Mouse (Mus musculus) neutrophil, adult 5-6 weeks (primary cell): ENCODE data around the gene Tbc1d1. TPM values are rescaled to one million over a fixed set of nuclear protein-coding genes. Genes with fewer than 3 reads are reported as not detected.

Experiments used
- ATAC-seq: fragments of 151-379, 151-347 bp; 2 replicates; pipeline ENCODE4 v1.8.0; 2017; ENCODE audit warnings: mild to moderate bottlenecking, moderate TSS enrichment; ENCODE audit not compliant: insufficient number of reproducible peaks, poor library complexity, low FRiP score, severe bottlenecking; ENCODE audit errors: extremely low read depth
- total RNA-seq: library from RNA; stranded (forward); fragments of 200-1000 nt; gene quantifications from 2 replicates; pipeline ENCODE4 v1.2.3, GENCODE M21; 2017

The Tbc1d1 gene
- total RNA-seq, 1 experiment from 2014 or later = 89.8 TPM

DNA sequence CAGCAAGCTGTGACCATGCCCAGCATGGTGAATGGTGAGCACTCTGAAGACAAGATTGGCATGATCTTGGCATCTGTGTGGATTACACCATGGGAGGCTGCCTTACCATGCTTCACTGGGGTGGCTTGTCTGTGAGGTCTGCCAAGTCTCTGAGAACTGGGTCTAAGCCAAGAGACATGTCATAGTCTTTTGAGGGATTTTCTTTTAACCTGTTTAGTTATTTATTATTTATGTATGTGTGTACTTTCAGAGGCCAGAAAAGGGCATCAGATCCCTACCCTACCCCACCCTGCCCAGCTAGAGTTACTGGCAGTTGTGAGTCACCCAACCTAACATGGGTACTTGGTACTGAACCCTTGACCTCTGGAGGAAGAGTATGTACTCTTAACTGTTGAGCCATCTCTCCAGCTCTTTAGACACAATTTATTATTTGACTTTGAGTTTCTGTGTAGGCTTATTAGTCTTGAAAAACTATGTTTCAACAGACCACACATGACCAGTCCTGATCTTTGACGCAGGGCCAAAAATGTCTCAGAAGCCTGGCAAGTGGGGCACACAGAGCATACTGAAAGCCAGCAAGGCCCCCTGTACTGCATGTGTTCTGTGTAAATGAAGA, 40.3 kb downstream of the Tbc1d1 start:
- ATAC-seq = no peak

DNA sequence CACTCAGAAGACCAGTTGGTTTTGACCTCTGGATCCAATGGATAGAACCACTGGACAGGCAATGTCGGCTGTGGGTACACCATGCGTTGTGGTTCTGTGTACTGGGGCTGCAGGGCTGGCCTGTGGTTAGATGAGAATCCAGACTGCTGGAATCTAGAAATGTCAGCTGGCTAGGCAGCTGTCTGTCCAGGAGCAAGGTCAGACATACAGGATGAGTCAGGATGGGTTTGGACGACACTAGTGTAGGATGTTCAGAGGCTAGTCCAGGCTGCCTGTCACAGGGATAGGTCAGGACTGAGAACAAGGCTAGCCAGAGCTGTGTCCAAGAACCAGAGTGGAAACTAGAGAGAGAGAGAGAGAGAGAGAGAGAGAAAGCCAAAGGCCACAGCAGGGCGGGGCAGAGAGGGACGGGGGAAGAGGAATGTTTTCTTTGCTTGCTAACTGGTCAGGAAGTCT, 40.8 kb downstream of the Tbc1d1 start:
- no peak for ATAC-seq

DNA sequence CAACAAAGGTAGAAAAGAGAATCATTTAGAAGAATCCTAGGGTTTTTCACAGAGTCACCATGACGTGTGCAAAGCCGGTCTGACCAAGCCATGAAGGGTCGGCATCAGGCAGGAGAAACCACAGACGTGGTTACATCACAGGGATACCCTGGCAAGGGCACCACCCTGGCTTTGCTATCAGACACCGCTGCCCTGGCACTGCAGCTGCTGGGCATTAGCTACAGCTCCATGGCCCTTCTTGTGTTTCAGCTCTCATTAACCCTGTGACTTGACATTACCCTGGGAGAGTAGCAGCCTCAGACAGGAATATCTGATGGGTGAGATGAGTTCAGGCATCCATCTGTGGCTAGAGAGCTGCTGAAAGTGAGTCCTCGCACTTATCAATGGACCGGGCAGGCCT, 42.5 kb downstream of the Tbc1d1 start:
- no peak for ATAC-seq

DNA sequence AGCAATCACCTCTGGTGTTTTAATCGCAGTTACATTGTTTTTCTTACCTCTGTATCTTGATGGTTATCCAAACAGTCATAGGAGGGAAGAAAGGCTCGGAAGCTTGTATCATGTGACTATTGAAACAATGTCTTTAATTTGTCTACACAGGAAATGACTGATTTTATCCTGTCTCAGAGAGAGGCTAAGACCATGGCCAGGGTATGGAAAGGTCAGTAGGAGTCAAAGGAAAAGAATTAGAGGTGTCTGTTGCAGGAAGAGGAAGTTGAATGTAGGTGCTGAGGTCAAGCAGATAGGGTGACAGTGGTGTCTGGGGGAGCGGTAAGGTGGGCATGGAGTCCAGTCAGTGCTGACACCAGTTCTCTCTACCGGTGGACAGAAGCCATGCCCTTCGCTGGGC, 45.0 kb downstream of the Tbc1d1 start:
- ATAC-seq = no peak

DNA sequence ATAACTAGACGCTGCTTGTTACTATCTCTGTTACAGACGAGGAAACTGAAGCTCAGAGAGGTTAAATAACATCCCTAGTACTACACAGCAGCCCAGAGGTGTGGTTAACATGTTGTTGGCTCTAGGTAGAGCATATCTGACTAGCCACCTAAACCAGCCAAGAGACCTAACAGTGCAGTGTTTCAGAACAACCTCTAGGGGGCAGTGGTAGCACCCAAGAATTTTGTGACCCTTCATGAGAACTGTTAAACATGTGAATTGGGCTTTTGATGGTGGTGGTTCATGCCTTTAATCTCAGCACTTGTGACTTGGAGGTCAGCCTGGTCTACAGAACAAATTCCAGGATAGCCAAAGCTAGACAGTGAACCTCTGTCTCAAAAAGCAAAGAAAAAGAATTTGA, 46.2 kb downstream of the Tbc1d1 start:
- ATAC-seq = peak; percentile 72

DNA sequence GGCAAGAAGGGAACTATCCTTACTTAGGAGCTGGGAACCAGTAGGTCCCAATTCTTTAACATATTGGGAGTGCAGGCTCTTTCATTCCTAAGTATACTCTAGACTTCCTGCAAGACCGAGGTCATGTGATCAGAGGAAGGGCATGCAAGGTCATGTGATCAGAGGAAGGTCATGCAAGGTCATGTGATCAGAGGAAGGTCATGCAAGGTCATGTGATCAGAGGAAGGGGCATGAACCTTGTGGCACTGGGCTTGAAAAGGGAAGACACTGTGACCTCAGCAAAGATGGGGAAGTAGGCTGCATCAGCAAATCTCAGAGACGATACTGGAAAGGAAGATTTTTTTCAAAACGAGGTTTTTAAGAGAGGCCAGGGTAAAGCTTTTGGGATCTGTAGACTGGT, 49.5 kb downstream of the Tbc1d1 start:
- ATAC-seq = peak; percentile 90

DNA sequence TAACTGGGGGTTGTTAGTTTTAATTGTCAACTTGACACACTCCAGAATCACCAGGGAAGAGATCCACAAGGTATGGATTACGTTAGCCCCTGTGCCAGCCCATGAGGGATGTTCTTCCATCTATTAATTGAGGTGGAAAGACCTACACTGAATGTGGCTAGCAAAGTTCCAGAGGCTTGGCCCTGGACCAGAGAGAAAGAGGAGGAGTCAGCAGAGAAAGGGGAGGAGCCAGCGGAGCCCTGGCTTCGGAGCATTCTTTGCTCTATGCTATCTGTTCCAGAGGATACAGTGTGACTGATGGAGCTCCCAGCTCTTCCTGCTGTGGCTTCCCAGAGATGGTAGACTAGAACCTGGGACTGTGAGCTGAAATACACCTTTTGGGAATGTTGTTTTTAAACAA, 50.3 kb downstream of the Tbc1d1 start:
- no peak for ATAC-seq

DNA sequence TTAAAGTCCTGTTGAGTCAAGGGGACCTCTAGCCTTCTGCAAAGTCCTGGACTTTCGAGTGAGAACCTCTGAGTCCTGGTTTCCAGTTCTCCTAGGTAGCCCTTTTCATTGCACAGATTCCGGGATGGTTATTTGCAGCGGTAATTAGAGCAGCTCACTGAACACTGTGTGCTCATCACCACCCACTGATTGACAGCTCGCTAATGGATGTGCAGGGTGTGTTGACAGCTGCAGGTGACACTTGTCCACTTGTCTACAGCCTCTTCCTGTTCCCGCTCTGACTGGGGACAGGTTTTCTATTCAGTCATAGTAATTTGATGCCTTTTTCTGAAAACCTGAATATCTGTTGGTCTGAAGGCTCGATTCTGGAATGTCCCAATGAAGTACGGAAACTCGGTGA, 50.8 kb downstream of the Tbc1d1 start:
- ATAC-seq = no peak

DNA sequence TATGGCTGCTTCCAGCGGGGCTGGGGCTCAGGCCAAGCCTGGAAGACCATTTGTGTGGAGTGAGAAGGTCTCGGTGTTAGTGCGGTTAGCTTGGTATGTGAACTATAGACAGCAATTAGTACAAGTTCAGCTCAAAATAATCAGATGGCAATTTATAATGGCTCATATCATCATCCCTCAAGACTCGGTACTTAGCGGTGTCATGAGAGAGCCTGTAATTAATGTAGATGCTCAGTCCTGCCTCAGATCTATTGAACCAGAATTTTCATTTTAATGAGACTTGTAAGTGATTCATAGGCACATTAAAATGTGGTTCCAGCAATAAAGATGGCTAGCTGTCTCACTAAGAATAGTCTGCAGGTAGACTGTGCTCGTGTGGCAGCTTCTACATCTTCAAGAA, 51.7 kb downstream of the Tbc1d1 start:
- no peak for ATAC-seq

DNA sequence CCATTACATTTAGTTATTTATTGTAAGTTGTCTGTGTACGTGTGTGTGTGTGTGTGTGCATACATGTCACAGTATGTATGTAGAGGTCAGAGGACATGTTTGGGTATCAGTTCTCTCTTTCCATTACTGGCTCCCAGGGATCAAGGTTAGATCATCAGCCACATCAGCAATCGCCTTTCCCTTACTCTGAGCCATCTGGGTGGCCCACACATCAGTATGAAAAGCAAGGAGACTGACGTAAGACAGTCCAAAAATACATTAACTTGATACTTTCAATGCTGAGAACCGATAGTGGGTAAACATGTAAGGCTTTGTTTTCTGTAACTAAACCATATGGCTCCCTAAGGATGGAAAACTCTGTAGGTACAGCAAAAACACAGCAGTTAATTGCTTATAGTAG, 54.7 kb downstream of the Tbc1d1 start:
- ATAC-seq = no peak

DNA sequence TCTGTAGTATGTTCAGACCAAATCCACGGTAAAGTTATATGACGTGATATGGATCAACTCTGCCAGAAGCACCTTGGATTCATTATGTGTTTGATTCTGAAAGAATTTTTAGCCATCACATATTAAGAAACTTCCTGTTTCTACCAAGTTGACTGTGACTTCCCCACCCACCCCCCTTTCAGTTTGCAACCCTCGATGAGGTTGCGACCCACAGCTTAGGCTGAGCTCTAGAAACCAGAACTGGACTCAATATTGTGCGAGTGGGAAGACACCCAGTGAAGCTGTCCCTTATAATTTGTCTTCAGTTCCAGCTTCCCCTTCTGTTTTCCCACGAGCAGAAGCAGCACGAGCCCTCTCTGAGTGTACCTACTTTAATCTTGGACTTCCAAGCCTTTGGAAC, 55.2 kb downstream of the Tbc1d1 start:
- peak; percentile 64 for ATAC-seq

DNA sequence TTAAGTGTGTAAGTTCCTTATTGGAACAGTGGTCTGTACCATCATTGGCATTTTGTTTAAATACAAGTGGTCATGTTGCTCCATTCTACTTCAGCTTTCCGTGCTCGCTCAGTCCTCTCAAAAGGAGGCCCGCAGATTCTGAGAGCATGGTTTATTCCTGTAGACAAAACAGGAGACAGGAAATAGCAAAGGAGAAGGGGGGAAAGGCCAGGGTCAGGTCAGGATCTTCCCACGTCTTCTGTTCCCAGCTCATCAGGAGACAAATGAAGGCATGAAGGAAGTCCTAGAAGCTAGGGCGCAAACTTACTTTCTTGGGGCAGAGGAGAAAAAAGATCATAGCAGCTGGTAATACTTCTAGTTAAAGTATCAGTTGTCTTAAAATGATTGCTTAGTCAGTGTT, 56.1 kb downstream of the Tbc1d1 start:
- no peak for ATAC-seq

DNA sequence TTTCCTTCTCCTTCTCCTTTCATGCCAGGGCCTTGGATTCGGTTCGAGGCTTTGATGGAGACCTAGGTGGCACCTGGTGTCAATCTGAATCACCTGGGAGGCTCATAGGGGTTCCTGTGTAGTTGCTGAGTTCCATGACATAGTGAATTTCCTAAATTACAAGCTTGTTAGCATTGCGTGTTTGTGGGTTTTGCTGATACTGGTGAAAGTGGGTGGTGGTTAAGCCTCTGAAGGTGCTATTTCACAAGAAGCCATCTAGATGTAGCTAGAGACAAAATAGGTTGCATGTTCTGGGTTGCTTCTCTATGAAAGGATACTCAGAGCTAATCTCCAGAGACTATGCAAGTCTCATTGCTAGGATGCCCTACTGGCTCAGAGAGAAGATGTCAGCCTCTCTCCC, 56.5 kb downstream of the Tbc1d1 start:
- ATAC-seq = peak; percentile 40

DNA sequence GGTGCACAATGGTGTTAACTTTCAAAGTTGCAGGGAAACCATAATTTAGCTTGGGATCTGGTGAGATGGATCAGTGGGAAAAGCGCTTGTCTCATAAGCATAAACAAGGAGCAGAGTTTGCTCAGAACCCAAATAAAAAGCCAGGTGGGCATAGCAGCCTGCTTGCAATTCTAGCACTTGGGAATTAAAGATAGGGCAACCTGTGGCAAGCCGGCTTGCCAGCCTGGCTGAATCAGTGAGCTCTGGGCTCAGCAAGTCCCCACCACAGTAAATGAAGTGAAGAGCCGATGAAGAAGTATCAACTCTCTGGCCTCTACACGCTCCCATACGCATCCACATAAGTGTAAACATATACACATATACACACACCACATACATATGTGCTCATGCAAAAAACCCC, 59.7 kb downstream of the Tbc1d1 start:
- no peak for ATAC-seq

DNA sequence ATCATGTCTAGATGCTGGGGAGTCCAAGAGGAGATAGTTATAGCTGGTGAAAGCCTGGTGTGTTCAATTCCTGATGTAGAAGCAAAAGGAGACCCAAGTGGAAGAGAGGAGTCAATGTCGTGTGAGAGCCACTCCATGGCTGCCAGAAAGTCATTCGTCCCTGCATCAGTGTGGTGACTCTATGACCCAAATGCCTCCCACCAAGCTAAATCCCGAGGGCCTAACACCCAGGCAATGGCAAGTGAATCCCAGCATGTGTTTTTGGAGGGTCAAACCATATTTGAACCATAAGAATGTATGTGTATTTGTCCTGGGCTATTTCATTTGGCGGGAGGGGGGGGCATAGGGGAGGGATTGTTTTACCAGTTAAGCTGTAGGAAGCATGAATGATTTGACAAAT, 60.2 kb downstream of the Tbc1d1 start:
- ATAC-seq = no peak

DNA sequence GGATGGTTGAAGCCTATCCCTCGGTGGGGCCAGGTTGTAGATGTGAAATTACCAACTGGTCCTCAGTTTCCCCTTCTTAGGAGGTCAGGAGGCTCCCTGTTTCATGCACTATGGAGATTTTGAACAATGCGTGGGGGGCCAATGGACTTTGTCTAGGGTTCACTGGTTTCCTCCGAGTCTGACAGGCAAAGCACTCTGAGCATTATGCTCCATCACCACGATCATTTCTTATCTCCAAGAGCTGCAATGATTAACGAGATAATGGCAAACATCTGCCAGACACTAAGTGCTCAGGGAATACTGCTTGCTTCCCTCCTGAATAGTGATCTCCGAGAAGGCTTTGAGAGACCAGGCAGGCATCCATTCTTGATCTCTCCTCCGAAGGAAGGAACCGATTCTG, 61.2 kb downstream of the Tbc1d1 start:
- no peak for ATAC-seq

DNA sequence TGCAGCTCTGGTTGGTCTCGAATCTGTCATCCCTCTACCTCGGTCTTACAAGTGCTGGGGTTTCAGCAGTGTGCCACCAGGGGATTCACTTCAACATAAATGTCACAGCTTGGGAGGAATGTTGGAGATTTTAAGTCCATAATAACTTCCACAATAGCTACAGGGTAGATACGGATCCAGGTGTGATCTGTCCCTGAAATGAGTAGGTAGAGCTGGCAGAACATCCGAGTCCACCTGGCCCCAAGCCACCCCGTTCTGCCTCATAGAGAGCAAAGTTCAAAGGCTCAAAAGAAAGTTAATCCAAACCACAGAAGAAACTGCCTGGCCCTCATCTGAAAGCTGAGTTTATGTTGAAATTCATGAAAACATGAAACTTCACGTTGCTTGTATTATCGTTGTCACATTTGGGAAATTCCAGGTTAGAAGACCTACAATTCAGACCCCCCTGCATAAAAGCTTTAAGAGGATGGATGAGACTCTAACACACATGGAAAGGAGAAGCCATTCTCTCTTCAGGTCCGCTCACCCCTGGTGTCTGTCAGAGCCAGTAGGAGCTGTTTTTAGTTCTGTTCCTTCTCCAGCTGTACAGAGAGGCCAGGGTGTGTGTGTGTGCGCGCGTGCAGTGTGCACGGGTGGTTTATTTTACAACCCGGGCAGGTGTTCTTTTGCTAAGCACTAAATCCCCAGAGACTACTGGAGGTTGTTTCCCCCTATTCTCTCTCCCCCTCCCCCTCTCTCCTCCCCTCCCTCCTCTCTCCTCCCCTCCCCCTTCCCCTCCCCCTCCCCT, 61.9 kb downstream of the Tbc1d1 start:
- ATAC-seq = peak; percentile 79

DNA sequence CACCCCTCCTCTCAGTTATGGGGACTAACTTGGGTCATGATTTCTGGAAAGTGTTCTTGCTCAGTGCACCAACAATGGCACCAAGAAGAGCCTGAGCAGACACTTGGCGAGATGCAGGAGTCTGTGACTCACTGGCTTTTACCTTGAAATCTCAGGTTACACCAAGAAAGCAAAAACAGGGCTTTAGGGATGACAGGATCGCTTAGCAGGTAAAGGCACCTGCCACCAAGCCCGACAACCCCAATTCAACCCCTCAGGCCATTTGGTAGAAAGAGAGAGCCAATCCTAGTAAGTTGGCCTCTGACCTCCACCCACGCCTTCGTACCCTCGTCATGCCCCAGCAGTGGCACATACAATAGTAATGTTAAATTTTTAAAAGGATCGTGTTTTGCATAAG, 62.5 kb downstream of the Tbc1d1 start:
- no peak for ATAC-seq

DNA sequence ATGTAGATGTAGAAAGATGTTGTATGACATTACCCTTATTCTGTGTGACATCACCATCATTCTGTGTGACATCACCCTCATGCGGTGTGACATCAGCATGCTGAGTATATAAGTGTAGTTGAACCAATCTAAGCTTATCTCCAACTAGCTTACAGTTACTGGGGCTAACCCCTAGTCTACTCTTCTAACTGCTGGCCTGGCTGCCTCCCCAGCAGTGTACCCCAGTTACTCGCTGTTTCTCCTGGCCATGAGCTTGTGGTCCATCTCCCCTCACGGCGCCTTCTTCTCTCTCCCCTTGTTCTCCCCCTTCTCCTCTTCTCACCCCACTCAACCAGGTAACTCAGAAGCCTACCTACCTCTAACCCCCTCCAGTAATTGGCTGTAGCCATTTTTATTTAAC, 64.7 kb downstream of the Tbc1d1 start:
- no peak for ATAC-seq

DNA sequence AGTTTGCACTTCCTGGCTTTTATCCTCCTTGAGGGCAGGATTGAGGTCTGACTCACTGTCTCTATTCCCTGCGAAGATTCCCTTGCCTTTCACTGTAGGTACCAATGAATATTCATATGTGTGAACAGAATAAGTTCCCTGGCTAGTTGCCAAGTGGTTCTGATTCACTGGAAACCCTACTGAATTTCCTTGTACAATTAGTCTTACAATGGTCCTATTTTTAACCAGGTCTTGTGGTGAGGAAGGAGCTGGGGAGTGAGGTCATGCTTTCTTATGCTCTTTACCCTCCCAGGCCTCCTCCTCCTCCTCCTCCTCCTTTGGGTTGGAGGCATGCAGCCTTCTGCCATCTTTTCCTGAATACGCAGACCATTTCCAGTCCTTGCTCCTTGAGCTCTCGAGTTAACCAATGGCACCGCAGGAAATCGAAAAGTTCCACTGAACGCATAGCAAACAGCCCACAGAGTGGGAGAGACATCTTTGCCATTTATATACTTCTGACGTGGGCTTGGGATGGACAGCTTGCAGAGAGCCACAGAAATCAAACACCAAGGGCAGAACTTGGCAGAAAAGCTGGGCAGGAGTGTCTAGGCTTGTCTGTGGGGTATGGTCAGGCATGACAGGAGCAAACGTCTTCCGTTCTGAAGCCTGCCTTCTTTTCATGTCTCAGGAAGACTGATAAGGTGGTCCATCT, 68.8 kb downstream of the Tbc1d1 start:
- no peak for ATAC-seq
